Mouse (Mus musculus) embryonic facial prominence, embryonic 14.5 days (tissue): Measurements from ENCODE around the gene F12. TPM values are rescaled to one million over a fixed set of nuclear protein-coding genes. Genes with fewer than 3 reads are reported as not detected.

Experiments
- ATAC-seq: fragments of 200-750 bp; cut with Nextera tagmentation; 2 replicates; pipeline ENCODE4 v1.8.0; 2017; ENCODE audit warnings: low read depth, moderate number of reproducible peaks, moderate TSS enrichment
- DNase-seq: peaks from one replicate; pipeline ENCODE4 v3.0.0-alpha.2; 2015; ENCODE audit warnings: low spot score
- H3K27ac ChIP-seq: fragments of 300-500 bp; sonication (generic); replicated peaks from 2 replicates; pipeline ENCODE4 v1.5.1; 2014; ENCODE audit warnings: low read depth, mild to moderate bottlenecking, low read length, moderate library complexity
- H3K27me3 ChIP-seq: fragments of 300-500 bp; sonication (generic); replicated peaks from 2 replicates; pipeline ENCODE4 v1.6.1; 2014; ENCODE audit warnings: low read length; ENCODE audit not compliant: control insufficient read depth, insufficient read depth
- H3K36me3 ChIP-seq: fragments of 300-500 bp; sonication (generic); 2 replicates; pipeline ENCODE4 v1.6.1; 2014; ENCODE audit warnings: low read length, mixed read lengths; ENCODE audit not compliant: control insufficient read depth, insufficient read depth
- H3K4me1 ChIP-seq: fragments of 300-500 bp; sonication (generic); 2 replicates; pipeline ENCODE4 v1.6.1; 2014; ENCODE audit warnings: antibody characterized with exemption, low read length; ENCODE audit not compliant: control insufficient read depth, insufficient read depth
- H3K4me2 ChIP-seq: fragments of 300-500 bp; sonication (generic); 2 replicates; pipeline ENCODE4 v1.6.1; 2014; ENCODE audit warnings: low read depth, mild to moderate bottlenecking, low read length, moderate library complexity, mixed read lengths
- H3K4me3 ChIP-seq: fragments of 300-500 bp; sonication (generic); 2 replicates; pipeline ENCODE4 v1.5.1; 2014; ENCODE audit warnings: low read depth, mild to moderate bottlenecking, low read length
- H3K9ac ChIP-seq: fragments of 300-500 bp; sonication (generic); 2 replicates; pipeline ENCODE4 v1.6.1; 2014; ENCODE audit warnings: low read depth, mild to moderate bottlenecking, low read length, moderate library complexity, mixed read lengths
- H3K9me3 ChIP-seq: fragments of 300-500 bp; sonication (generic); 2 replicates; pipeline ENCODE4 v1.6.1; 2016; ENCODE audit warnings: low read length; ENCODE audit not compliant: control insufficient read depth
- WGBS: fragments of 180-500 bp; shearing (Covaris S2); extraction: QIAGEN DNeasy Blood & Tissue Kit; methylation state at CpG from one replicate; pipeline ENCODE4 v1.1.7; 2014; 5-methylcytosine and 5-hydroxymethylcytosine counted together
- polyA plus RNA-seq: library from polyadenylated mRNA; unstranded; fragments of >200 nt; fragmentation: Nextera tagmentation; extraction: Ambion mirVana; gene quantifications from 2 replicates; pipeline ENCODE4 v1.2.1, GENCODE M21; 2014

Gene F12
- polyA plus RNA-seq, 1 experiment from 2014 or later = not detected

- H3K9ac ChIP-seq = no peak overlapping the region
- 0 out of 2 replicates have a peak, but pooled peaks cover 3% of the 10 kb centered on the region for H3K27me3 ChIP-seq
- no peak overlapping the region for H3K27ac ChIP-seq
- ATAC-seq (no peak), DNase-seq (no peak)
- H3K4me1 ChIP-seq = no peaks in the 10 kb centered on the region
- no peaks in the 10 kb centered on the region for H3K9me3 ChIP-seq
- no peaks in the 10 kb centered on the region for H3K36me3 ChIP-seq
- 85% methylated on average over 13 of the region's 13 CpGs for WGBS
- H3K4me3 ChIP-seq = no peak overlapping the region
- H3K4me2 ChIP-seq = no peak overlapping the region
Measured at GRCm38 (mm10) chr13:55412643-55413307, 13.8 kb downstream of the F12 start.

DNA sequence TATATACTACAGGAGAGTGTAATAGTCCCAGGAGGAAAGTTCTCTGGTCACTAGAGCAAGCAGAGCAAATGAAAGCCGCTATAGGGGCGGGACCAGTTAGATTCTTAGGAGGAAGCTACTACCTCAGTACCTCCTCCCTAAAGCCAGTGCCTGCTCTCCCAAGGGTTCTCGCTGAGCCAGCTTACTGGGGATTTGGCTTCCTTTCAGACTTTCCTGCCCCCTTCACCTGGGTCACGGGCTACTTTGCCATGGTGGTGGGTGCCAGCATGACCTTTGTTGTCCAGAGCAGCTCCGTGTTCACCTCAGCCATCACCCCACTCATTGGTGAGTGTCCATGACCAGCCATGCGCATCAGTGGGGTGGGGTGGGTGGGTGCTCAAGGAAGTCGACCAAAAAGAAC is 14.8 kb downstream of the F12 start:
- no peaks in the 10 kb centered on the region for H3K36me3 ChIP-seq
- ATAC-seq (no peak), DNase-seq (no peak)
- no peaks in the 10 kb centered on the region for H3K4me1 ChIP-seq
- H3K4me3 ChIP-seq = no peak overlapping the region
- no peaks in the 10 kb centered on the region for H3K9me3 ChIP-seq
- H3K9ac ChIP-seq = no peak overlapping the region
- WGBS = 79% methylated on average over 7 of the region's 7 CpGs
- H3K27ac ChIP-seq = no peak overlapping the region
- H3K27me3 ChIP-seq = 0 out of 2 replicates have a peak, but pooled peaks cover 3% of the 10 kb centered on the region
- H3K4me2 ChIP-seq = no peak overlapping the region

GRCm38 (mm10) chr13:55408546-55409120 is 18.0 kb downstream of the F12 start:
- H3K27ac ChIP-seq = no peak overlapping the region
- no peak overlapping the region for H3K4me2 ChIP-seq
- no peak overlapping the region for H3K9ac ChIP-seq
- 83% methylated on average over 19 of the region's 19 CpGs for WGBS
- no peaks in the 10 kb centered on the region for H3K27me3 ChIP-seq
- H3K4me3 ChIP-seq = no peak overlapping the region
- H3K9me3 ChIP-seq = no peaks in the 10 kb centered on the region
- no peaks in the 10 kb centered on the region for H3K36me3 ChIP-seq
- ATAC-seq = no peak
- DNase-seq = no peak
- H3K4me1 ChIP-seq = no peaks in the 10 kb centered on the region

DNA sequence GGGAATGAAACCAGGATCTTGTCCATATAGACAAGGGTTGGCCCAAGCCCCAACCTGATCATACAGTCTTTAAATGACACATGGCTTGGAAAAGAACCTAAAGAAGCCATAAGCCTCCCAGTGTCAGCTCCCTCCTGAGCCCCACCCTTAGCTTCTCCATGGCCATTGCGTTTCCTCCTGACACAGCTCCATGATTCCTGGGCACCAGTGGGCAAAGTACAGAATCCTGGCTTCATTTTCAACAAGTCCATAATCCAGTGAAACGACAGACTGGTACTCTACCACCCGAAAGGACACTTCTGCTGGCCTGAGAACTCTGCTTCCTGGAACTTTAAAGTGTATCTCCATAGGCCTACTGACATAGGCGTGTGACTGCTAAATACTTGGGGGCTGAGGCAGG is 19.3 kb downstream of the F12 start:
- no peak for DNase-seq
- 86% methylated on average over 4 of the region's 4 CpGs for WGBS
- H3K4me1 ChIP-seq = no peaks in the 10 kb centered on the region
- no peak overlapping the region for H3K4me2 ChIP-seq
- H3K9ac ChIP-seq = no peak overlapping the region
- no peak overlapping the region for H3K27ac ChIP-seq
- no peaks in the 10 kb centered on the region for H3K36me3 ChIP-seq
- no peaks in the 10 kb centered on the region for H3K9me3 ChIP-seq
- no peak overlapping the region for H3K4me3 ChIP-seq
- no peaks in the 10 kb centered on the region for H3K27me3 ChIP-seq
- no peak for ATAC-seq

GRCm38 (mm10) chr13:55405783-55406390 is 20.7 kb downstream of the F12 start:
- Histone ChIP-seq H3K4me3 (no peak overlapping the region), H3K9me3 (no peaks in the 10 kb centered on the region), H3K27ac (no peak overlapping the region), H3K36me3 (no peaks in the 10 kb centered on the region), H3K9ac (no peak overlapping the region), H3K27me3 (no peaks in the 10 kb centered on the region), H3K4me2 (no peak overlapping the region), H3K4me1 (no peaks in the 10 kb centered on the region)
- 64% methylated on average over 13 of the region's 13 CpGs for WGBS
- DNase-seq (no peak), ATAC-seq (peak; percentile 53)

DNA sequence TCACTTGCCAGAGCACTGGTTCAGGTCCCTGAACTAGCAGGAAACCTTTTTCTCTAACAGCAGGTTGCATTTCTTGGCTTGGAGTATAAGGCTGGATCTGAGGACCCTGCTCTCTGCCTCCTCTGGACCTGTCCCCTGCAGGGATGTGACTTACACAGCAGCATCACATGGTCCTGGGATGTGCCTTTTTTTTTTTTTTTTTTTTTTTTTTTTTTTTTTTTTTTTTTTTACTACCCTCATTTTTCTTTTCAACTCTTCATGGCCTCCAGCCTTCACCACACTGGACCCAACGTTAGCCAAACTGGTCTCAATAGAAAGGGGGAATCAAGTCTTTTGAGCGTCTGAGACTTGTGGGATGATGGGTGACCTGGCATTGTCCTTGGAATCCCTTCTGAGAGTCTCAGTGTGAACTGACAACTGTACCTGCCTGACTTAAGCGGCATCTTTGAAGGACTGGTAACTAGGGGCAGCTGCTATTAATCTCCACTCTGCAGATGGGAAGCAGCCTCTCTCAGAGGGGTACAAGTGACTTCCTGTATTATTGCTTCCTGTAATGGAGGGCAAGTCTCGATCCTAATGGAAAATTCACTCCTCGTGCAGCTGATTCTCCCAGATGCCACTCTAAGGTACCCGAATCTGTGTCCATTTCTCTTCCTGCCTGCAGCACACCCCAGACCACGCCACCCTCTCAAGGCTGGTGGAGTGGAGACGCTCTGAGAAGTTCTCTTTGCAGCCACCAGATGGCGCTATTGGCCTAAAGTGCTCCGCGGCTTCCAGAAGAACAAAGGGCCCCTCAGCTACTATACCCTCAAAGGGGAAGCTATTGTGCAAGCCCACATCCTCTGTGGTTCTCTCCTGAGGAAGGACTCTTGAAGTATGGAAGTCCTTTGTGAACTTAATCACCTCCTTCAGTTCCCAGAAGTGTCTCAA is 21.5 kb downstream of the F12 start:
- Histone ChIP-seq H3K9ac (no peak overlapping the region), H3K27me3 (no peaks in the 10 kb centered on the region), H3K27ac (no peak overlapping the region), H3K4me2 (peak overlapping the region; percentile 19; the same call in 1 of the 2 replicates), H3K36me3 (no peaks in the 10 kb centered on the region), H3K4me3 (no peak overlapping the region), H3K9me3 (no peaks in the 10 kb centered on the region), H3K4me1 (no peaks in the 10 kb centered on the region)
- DNase-seq (peak; percentile 93), ATAC-seq (peak; percentile 88)
- 12% methylated on average over 11 of the region's 11 CpGs for WGBS

GRCm38 (mm10) chr13:55403935-55404852 is 22.4 kb downstream of the F12 start:
- no peak for ATAC-seq
- Histone ChIP-seq H3K4me2 (no peak overlapping the region), H3K27ac (no peak overlapping the region), H3K9me3 (no peaks in the 10 kb centered on the region), H3K4me1 (no peaks in the 10 kb centered on the region), H3K27me3 (no peaks in the 10 kb centered on the region), H3K36me3 (no peaks in the 10 kb centered on the region), H3K9ac (no peak overlapping the region), H3K4me3 (no peak overlapping the region)
- peak; percentile 21 for DNase-seq
- 59% methylated on average over 15 of the region's 15 CpGs for WGBS

DNA sequence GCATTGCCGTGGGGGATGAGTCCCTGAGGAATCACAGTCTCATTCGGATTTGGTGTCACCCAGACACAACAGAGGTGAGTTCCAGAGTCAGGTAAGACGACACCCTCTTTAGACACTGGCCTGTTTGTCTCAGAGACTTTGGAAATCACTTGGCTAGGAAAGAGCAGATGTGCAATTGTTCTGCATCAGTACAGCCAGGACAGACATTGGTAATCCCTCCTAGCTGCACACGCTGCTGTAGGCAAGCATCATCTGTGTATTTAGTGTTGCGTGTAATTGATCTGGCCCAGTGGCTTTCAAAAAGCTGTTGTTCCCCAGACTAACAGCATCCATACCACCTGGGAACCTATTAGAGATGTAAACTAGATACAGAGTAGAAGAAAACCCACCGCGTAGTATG is 23.3 kb downstream of the F12 start:
- Histone ChIP-seq H3K4me3 (no peak overlapping the region), H3K4me2 (no peak overlapping the region), H3K27ac (no peak overlapping the region), H3K9me3 (no peaks in the 10 kb centered on the region), H3K27me3 (no peaks in the 10 kb centered on the region), H3K4me1 (no peaks in the 10 kb centered on the region), H3K9ac (no peak overlapping the region), H3K36me3 (no peaks in the 10 kb centered on the region)
- ATAC-seq = no peak
- WGBS = 60% methylated on average over 7 of the region's 7 CpGs
- DNase-seq = peak; percentile 10
